Mouse (Mus musculus) spleen, postnatal 14 days (tissue): ENCODE measurements around the gene Scn1b.

Experiments
- DNase-seq, 2 experiments: peaks; one replicate each; pipeline ENCODE4 v3.0.0; 2021 to 2022; ENCODE audit warnings: low spot score in 2 of 2

The Scn1b gene

DNA sequence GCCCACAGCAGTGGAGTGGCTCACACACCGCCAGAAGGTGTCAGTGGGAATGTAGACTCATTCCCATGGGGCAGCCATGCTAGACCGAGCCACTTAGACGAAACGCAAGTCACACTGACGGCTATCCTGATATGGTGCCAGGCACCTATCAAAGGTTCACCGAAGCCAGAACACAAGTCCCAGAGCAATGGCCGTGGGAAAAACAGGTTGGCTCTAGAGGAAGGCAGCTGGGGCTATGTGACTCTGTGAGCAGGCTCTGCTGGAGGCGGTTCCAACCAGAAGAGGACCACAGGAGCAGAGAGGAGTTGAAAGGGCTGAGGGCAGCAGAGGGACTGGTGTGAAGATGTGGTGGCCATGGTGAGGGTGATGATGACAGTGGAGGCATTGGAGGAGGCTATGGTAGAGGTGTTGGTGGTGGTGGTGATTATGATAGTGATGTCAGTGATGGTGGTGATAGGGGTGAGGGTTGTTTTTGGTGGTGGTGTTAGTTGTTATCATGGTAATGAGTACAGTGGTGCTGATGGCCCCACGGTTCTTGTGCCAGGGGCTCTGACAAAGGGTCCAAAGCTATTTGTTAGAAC, 40.5 kb downstream of the Scn1b start:
- no peak for DNase-seq

DNA sequence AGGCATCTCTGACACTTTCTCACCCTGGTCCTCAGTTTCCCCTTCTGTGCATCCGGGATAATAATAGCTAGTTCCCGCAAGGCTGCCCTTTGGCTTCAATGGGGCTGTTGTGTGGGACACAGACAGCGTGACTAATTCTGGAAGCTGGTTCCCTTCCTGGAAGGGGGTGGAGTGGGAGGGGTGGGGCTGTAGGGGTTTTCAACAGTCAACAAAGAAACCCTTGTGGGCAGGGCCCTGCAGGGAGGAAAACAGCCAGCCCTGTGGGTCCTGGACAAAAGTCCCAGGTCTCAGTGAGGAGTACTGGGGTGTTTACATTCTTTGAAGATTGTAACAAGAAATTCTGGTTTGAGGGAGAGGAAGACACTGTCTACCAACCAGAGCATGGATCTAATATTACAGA, 41.6 kb downstream of the Scn1b start:
- DNase-seq: no peak

DNA sequence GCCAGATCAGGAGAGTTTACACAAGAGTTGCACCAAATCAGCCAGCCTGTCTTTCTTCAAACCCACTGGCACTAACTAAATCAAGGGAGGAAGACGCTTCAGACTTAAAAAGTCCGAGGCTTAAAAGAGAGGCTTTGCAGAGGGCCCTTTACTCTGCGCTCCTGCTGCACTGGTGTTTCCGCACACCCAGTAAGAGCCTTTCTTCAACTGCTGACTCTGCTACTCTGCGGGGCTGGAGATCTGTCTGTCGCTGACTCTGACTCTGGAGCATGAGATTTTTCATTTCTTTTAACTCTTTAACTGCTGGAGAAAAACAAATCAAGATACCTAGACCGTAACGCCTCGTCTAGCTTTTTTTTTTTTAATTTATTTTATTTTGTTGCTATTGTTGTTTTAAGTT, 42.7 kb downstream of the Scn1b start:
- no peak for DNase-seq

DNA sequence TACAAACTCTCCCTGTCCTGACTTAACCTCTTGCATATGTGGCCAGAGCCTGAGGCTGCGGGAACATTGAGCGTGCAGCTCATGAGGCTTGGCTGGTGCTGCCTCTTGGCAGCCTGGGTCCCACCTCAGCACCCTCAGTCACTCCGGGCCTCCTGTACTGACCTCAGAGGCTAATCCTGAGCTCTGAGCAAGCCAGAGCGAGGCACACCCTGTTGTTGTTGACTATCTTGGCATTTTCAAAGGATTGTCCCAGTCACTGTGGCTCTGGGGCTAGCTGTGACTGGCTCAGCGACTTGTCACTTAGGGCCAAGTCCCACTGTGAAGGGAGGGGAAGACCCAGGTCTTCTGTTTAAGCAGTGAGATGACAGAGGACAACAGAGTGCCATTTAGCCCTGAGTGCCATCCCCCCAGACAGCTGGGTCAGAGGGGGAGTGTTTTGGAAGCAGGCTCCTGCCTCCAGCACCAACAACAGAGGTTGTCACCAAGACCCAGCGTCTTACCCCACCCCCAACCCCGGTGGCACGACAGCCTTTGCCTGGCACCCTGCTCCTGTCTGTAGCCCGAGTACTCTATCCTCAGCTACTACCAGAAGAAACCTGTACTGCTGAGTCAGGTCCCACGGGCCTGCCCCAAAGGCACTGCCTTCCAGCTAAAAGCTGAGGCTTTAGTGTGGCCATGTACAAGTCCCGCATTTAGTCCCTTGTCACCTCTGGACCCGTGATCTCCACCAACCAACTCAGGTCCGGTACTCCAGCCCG, 43.8 kb downstream of the Scn1b start:
- no peak for DNase-seq

DNA sequence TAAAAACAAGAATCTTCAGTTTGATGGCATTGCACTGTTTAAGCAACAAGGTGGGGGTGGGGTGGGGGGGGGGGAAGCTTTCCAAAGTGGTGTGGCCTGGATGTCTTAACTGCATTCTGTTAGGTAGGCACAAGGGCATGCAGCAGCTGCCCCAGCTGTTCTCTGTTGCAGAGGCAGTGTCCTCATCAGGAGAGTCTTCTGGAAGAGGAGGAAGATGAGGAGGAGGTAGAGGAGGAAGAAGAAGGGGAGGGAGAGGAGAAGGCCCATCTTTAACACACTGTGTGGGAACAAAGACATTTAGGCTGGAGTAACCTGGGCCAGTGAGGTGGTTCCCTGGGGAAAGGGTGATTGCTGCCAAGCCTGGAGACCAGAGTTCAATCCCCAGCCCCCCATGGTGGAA, 44.7 kb downstream of the Scn1b start:
- DNase-seq: no peak

DNA sequence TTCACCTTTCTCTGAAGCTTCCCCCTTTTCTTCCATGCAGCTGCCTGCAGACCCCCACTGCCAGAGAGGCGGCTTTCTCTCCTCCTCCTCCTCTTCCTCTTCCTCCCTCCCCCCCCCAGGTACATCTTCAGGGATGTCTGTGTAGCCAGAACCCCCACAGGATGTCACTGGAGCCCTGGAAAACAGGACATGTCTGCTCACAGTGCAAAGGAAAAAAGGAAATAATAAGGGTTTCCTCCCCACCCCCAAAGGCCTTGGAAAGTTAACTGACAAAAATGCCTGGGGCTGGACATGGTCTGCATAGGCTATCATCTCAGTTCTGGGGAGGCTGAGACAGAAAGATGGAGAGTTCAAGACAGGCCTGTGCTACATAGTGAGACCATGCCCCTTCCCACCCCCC, 45.7 kb downstream of the Scn1b start:
- no peak for DNase-seq

DNA sequence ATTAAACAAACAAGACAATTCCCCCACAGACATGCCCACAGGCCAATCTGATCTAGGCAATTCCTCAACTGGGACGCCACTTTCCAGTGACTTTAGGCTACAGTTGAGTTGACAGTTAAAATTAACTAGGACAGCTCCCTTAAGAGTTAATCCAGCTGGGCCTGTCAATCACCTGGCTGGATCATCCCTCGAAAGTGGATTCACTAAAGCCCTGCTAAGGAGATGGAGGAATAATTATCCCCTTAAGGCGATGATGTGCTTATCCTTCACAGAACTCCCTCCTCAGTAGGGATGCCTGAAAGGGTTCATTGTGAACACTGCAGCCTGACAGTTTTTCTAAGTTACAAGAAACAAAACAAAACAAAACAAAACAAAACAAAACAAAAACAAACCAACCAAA, 46.2 kb downstream of the Scn1b start:
- DNase-seq: no peak

DNA sequence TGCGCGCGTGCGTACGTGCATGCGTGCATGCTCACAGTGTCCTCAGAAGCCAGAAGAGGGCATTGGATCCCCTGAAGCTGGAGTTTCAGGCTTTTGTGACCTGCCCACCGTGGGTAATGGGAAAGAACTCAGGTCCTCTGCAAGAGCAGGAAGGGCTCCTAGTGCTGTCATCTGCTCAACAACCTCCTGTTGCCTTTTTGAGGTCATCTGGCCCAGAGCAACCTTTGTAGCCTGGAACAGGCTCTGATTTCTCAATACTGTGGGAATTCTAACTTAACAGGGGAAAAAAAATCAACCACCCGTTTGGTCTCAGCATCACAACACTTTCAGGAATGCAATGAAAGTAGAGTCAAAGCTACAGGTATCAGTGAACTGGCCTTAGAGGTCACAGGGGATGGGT, 47.1 kb downstream of the Scn1b start:
- no peak for DNase-seq

DNA sequence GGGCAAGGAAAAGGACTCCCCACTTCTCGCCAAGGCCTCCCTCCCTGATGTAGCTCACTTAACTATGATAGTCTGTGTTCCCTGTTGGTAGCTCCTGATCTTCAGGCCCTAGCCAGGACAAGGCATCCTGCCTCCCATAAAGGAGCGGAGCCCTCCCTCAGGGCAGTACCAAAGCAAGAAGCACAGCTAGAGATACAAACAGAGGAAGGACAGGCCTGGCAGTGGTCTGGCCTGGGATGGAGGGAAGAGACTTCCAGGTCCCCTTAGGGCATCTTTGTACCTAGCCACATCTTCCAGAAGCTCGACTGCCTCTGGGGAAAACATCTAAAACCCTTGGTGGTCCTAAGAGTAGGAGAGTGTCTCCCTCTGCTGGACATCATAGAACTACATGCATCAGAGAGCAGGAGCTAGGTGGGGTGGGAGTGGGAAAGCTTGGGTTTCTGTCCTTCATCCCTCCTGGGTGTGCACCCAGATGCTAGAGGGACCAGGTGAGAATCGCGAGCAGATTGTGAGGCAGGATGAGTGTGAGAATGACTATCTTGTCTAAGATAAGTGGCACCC, 48.8 kb downstream of the Scn1b start:
- no peak for DNase-seq

DNA sequence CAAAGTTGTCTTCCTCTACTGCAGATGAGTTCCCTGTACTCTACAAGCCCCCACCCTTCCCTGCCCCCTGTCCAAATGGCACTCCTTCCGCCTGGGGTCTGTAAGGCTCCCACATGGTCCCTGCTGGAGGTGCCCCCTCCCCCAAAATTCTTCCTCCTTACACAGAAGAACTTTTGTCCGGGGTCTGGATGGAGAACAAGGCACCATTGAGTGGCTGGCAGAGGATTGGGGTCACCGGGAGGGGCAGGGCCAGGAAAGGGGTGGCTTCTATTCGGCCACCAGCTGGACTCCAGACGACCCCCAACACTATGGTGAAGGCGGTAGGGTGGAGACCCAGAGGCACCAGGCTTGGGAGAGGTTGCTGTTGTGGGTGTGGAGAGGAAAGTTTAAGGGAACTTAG, 49.3 kb downstream of the Scn1b start:
- DNase-seq: no peak

DNA sequence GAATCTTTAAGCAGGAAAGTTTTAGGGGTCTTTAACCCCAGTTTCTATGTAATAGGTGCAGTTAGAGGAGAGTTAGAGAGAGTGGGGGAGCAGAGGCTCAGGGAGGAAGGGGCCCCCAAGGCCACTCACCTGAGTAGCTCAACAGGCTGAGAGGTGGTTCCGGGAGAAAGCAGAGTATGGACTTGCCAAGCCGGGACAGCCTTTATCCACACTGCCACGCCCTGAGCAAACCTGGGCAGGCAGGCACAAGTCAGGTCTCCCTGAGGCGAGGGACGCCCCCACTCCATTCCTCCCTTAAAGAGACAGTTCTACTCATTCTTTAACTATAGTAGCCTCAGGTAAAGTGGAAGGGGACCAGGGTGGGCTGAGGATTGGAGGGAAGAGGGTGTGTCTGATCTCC, 50.3 kb downstream of the Scn1b start, which contains the start of gene Fxyd3:
TSS of gene Fxyd3 (minus strand) at position 213 of the 400 bp plus-strand sequence.
- DNase-seq: no peak

DNA sequence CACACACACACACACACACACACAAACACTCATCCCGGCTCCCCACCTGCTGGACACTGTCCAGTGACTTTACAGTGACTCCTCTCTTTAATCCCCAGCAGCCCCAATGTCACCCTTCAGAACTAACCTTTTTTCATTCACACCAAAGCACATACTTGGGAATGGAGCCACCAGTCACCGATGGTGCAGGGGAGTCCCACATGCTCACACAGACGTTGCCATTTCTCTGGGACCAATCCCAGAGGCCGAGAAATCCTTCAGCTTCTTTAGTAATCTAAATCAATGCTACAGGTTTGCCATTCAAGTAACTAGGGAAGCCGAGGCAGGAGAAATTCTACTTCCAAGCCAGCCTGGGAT, 52.1 kb downstream of the Scn1b start:
- DNase-seq: no peak

DNA sequence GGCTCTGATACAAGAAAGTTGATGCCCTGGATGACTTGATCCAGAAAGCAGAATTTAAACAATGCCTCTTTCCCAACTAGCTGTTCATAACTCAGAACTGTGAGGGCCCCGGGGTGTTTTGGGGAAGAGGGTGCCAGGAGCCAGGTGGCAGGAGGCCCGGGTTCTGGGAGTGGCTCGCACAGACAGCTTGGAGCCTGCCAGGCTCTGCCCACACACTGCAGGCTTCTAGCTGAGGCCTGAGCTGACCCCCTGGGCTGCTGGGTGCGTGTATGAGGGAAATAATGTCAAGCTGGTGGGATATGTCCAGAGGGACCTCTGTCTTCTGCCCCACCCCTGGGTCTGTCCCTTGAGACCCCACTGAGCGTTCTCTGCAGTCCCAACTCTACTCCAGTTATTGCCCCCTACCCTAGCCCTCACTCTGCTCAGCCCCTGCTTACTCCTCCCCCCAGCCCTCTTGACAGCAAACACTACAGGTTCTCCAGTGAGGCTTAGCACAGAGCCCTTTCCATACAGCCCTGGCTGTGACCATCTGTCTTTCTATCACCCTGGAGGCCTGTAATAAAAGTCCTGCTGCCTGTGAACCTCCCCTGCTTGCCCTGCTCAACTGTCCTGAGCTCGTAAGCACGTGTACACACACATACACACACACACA, 52.6 kb downstream of the Scn1b start:
- no peak for DNase-seq

DNA sequence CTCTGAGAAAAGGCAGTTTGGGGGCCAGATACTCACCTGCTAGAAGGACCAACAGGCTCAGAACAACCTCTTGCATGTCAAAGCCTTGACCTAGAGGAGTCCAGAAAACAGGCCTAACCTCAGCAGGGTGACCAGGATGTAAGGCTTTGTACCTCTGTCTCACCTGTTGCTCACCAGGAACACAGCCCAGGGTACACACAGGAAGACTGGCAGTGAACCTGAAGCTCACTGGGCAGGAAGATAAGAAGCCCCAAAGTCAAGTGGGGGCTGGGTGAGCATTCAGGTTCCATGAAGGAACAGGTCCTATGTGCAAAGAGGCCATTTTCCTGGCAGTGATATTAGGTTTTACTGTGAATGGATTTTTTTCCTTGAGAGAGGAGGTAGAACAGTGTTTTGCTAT, 53.3 kb downstream of the Scn1b start:
- no peak for DNase-seq

DNA sequence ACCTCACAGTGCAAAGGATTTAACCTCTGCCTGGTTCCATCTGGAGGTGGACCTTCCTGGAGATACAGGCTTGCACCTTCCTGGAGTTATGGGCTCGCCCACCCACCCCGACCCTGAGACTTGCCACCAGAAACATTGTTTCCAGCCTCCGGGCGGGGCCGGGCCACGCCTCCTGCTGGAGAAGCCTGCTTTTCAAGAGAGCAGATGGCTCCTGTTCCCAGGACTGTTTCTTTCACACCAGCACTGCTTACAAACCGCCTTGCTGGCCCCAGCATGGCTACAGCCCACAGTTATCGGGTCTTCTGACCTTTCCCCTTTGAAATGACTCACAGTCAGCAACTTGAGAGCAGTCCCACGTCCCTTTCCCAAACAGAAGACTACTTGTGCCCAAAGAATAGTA, 54.5 kb downstream of the Scn1b start:
- no peak for DNase-seq

DNA sequence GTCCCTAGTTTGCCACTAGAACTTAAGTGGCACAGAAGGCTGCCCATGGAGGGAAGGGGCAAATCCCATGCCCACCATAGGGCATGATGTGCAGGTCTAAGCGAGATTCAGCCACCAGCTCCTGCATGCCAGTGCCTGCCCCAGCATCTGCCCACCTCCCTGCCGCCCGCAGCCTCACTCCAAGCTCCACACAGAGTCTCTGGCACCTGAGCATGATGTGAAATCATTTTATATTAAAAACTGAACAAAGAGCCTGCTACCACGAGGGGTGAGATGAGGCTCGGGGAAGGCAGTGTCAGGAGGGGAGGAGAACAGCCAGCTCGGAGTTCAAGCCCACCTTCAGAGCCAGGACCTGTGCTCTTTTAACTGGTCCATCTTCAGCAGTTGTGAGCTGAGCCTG, 56.5 kb downstream of the Scn1b start:
- DNase-seq: no peak

DNA sequence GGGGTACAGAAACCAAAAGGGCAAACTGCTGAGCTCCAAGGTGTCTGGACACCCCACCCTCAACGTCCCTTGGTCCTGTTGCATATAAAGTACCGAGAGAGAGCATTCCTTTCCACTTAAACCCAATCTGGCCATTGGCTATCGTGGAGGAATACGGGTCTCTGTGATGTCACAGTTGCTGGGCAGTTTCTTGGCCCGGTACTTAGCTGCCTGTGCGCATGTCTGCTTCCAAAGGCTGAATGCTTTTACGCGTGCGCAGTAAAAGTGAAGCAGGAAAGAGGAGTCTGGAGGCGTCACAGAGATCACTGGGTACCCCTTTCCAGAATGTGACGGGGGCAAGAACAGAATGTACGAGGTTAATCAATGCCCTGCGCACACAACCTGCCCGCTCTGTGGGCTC, 57.3 kb downstream of the Scn1b start:
- DNase-seq: no peak

DNA sequence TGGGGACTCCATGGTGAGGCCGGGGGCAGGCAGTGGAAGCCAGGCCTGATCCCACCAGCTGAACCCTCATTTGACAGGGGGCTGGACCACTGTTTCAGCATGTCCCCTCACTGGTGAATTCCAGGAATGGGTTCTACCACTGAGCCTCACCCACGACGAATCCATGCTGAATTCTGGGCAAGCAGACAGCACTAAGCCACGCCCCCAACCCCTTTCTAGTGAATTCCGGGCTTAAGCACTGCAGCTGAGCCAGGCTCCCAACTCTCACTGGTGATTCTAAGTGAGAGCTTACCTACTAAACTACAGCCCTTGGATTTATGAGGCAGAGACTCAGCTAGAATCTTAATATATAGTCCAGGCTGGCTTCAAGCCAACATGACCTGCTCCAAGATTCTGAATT, 59.0 kb downstream of the Scn1b start:
- no peak for DNase-seq
